Mouse (Mus musculus) c-Kit-negative CD71-positive TER-119-positive erythroid progenitor cells, embryonic 14.5 days (primary cell): ENCODE results near the gene Otud1.

Source experiments
- DNase-seq: peaks from one replicate; pipeline ENCODE4 v3.0.0-alpha.2; 2013; ENCODE audit warnings: low read depth, low spot score

Otud1 gene

GRCm38 (mm10) chr2:19670851-19671688 lies 13.5 kb downstream of the Otud1 start:
- no peak for DNase-seq

DNA sequence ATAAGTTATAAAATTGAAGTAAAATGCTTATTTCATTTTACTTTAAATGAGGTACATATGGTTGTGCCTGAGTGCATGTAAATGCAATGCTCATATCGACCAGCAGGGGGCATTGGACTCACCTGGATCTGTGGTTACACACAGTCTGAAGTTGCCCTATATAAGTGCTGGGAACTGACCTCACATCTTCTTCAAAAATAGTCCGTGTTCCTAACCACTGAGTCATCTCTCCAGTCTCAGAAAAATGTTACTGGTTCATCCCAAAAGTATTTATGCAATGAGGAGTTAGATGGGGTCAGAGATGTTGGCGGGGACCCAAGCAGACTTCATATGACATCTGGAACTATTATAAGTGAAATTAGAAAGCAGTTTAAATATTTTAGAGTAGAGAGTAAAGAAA lies 25.4 kb downstream of the Otud1 start:
- DNase-seq: peak; percentile 32

- DNase-seq: no peak
Measured at GRCm38 (mm10) chr2:19685489-19686147, 28.1 kb downstream of the Otud1 start.

DNA sequence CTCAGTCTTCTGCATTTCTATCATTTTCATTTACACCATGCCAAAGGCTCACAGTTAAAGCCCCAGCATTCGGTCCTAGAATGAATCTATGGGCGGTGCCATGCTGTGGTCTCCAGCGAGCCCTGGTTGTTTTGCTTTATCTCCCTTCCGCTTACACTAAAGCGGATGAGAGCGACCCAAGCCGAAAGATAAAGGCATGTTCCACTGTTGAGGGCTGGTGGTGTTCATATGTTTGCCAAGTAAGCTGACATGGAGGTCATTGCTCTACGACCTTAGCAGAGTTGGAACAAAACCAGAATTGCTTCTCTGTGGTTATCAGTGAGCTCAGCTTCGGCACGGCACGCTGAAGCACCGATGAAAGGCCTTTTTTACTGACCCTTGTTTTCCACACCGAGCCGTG lies 32.5 kb downstream of the Otud1 start:
- DNase-seq: no peak

- no peak for DNase-seq
Measured at GRCm38 (mm10) chr2:19699573-19700295, 42.2 kb downstream of the Otud1 start.

DNA sequence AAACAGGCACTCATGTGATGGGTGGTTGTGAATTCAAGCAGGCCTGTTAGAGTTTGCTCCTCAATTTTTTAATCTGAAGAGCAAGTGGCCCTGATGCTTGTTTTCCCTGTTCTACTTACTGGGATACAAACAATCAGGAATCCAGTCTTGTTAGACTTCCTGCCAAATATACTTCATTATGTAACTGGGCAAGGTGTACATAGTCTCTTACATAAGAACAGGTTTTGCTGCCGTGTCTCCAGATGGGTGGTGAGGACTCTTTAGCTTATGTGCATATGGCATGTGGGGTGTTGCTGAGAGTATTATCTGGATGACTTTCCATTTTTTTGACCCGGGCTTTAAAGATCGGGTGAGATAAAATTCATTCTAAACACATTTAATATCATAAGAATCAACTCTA lies 43.8 kb downstream of the Otud1 start:
- DNase-seq: no peak

DNA sequence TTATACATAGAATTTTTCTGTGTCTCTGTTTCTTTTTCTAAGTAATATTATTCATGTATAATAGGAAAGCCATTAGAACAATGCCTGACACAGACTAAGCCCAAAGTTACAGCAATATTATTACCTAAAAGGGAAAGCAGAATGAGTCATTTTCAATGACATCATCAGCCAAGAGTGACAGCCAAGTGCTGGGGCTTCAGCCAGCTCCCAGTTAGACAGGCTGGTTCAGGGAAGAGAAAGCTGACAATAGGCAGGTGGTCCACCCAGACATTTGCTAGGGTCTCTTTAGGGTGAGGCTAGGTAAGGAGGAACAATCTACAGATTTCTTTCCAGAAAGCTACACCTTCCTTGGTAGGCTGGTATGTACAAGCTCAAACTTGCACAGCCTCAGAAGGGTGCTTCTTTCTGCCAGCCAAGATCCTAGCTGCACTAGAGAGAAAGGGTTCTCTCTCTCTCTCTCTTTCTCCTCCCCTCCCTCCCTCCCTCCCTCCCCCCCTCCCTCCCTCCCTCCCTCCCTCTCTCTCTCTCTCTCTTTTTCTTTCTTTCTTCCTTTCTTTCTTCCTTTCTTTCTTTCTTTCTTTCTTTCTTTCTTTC lies 45.6 kb downstream of the Otud1 start:
- no peak for DNase-seq

DNA sequence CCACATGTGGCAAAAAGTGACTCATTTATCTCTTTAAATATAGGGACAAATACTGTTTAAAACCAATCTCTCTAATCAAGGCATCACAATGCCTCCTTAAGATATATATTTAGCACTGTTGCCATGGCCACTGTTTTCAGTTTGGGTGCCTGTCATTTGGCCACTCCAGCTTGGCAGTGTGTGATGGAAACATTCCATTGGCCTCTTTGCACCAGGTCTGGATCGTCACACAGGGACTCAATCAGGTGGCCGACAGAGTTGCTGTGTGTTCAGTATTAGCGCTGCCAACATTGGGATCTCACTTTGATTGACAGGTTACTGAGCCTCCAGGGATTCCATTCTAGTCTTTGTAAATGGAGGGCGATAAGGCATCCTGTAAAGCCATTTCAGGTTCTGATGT lies 46.1 kb downstream of the Otud1 start:
- no peak for DNase-seq

- DNase-seq: no peak
Measured at GRCm38 (mm10) chr2:19704272-19704671, 46.7 kb downstream of the Otud1 start.

DNA sequence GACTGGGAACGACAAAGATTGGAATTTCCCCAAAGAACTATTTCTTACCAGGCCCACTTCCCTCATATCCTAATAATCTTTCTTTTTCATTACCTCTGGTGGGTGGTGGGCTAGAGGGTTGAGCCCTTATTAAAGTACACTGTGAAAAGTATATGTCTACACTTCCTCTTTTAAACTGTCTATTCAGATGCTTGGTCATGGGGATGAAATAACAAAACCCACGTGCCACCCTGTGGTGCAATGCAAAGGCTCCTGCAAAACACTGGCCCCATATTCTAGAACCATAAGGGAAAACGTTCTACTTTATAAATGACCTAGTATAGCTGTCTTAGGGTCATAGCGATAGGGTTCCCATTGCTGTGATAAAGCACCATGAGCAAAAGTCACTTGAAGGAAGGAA lies 49.3 kb downstream of the Otud1 start:
- DNase-seq: no peak
